8 mouse cellular contexts compared by ENCODE assay signal in genomic region chr19:40271308-40271892, GRCm38 (mm10). TPM values are rescaled to one million over a fixed set of nuclear protein-coding genes. Genes with fewer than 3 reads are reported as not detected.
DNase-seq lines count a peak whose midpoint lies in the region; ATAC-seq and TF ChIP-seq lines count a peak whose summit lies in the region.

Gene Pdlim1 (minus strand): TSS chr19:40271842.

- no peaks in the 10 kb centered on the region for H3K4me1 ChIP-seq in intestine, embryonic 14.5 days (replicated peaks; ENCODE audit: control insufficient read depth, insufficient read depth, low read length)
- H3K4me1 ChIP-seq in liver, embryonic 12.5 days = peaks cover 51% of the 10 kb centered on the region

- peak; percentile 87 for ATAC-seq in intestine, embryonic 14.5 days (replicated peaks; ENCODE audit: low FRiP score, low TSS enrichment, low read depth)
- ATAC-seq in liver, embryonic 12.5 days = peak; percentile 90

- no peaks in the 10 kb centered on the region for H3K9me3 ChIP-seq in intestine, embryonic 14.5 days (ENCODE audit: control insufficient read depth, low read length)
- H3K9me3 ChIP-seq in liver, embryonic 12.5 days (replicated peaks) = no peaks in the 10 kb centered on the region

- H3K79me2 ChIP-seq in myocyte (ENCODE audit: control insufficient read depth, insufficient read depth) = peaks cover 35% of the 10 kb centered on the region

- peak within 1 kb of the TSS; percentile 66 for H3K9ac ChIP-seq in intestine, embryonic 14.5 days (ENCODE audit: low read length)
- peak within 1 kb of the TSS; percentile 65 for H3K9ac ChIP-seq in liver, embryonic 12.5 days

- H3K27ac ChIP-seq in intestine, embryonic 14.5 days (ENCODE audit: low read depth) = peak within 1 kb of the TSS; percentile 27
- H3K27ac ChIP-seq in liver, embryonic 12.5 days = peak within 1 kb of the TSS; percentile 61

- no peaks in the 10 kb centered on the region for H3K36me3 ChIP-seq in intestine, embryonic 14.5 days (ENCODE audit: control insufficient read depth, insufficient read depth, low read length)
- no peaks in the 10 kb centered on the region for H3K36me3 ChIP-seq in liver, embryonic 12.5 days
- peaks cover 4% of the 10 kb centered on the region for H3K36me3 ChIP-seq in myocyte (ENCODE audit: control insufficient read depth, insufficient read depth)

- 0 out of 2 replicates have a peak, but pooled peaks cover 12% of the 10 kb centered on the region for H3K27me3 ChIP-seq in intestine, embryonic 14.5 days (replicated peaks; ENCODE audit: control insufficient read depth, insufficient read depth, low read length)
- H3K27me3 ChIP-seq in liver, embryonic 12.5 days (replicated peaks) = peaks cover 38% of the 10 kb centered on the region
- H3K27me3 ChIP-seq in myocyte (ENCODE audit: control insufficient read depth, insufficient read depth, insufficient read length) = no peaks in the 10 kb centered on the region

- TF ChIP-seq POLR2A in myocyte (IDR thresholded peaks at IDR 0.05; ENCODE audit: insufficient read length, low read depth) = peak; percentile 88

- H3K4me2 ChIP-seq in intestine, embryonic 14.5 days (ENCODE audit: low read length) = peak within 1 kb of the TSS; percentile 91
- peak within 1 kb of the TSS; percentile 92 for H3K4me2 ChIP-seq in liver, embryonic 12.5 days
- H3K4me2 ChIP-seq in myocyte (ENCODE audit: low read depth) = peak within 1 kb of the TSS; percentile 93

- peak within 1 kb of the TSS; percentile 6 for H3ac ChIP-seq in myocyte (ENCODE audit: control insufficient read depth, insufficient read length)

- under 1% methylated on average over 54 of the region's 54 CpGs for WGBS in intestine, embryonic 14.5 days
- under 1% methylated on average over 54 of the region's 54 CpGs for WGBS in liver, embryonic 12.5 days (ENCODE audit: insufficient replicate concordance)

- DNase-seq in layer of hippocampus, adult 8-10 months (ENCODE audit: low spot score in 2 of 2) = no peak
- DNase-seq in layer of hippocampus, postnatal 36 days = no peak
- peak; percentile 20 to 24 for DNase-seq in cerebellum, postnatal 36 days
- DNase-seq in gastrocnemius, postnatal 36 days = peak; percentile 63 to 68
- DNase-seq in intestine, embryonic 14.5 days (ENCODE audit: low spot score) = peak; percentile 89
- DNase-seq in testis, postnatal 10 days (ENCODE audit: low spot score) = peak; percentile 82

- intact Hi-C loops in gastrocnemius, postnatal 36 days (cut with DNase I) = no loop called here

- peak within 1 kb of the TSS; percentile 70 for H3K4me3 ChIP-seq in intestine, embryonic 14.5 days (ENCODE audit: low read depth, low read length)
- H3K4me3 ChIP-seq in liver, embryonic 12.5 days = peak within 1 kb of the TSS; percentile 70
- peak within 1 kb of the TSS; percentile 83 for H3K4me3 ChIP-seq in myocyte

TF ChIP-seq in myocyte, 11 proteins besides CTCF, POLR2A, EP300 and RAD21:
- TF ChIP-seq MYOG (IDR thresholded peaks at IDR 0.05; ENCODE audit: control insufficient read depth in 1 of 3, insufficient read depth in 1 of 3, insufficient read length in 2 of 3, low read depth in 2 of 3) = peak in 2 of 3 experiments; percentile 78 to 84
- peak; percentile 38 for TF ChIP-seq E2F4 (IDR thresholded peaks at IDR 0.05; ENCODE audit: insufficient read depth)
- no peak for TF ChIP-seq CEBPB (IDR thresholded peaks at IDR 0.05; ENCODE audit: insufficient read depth, poor library complexity, severe bottlenecking)
- TF ChIP-seq MYOD1 (IDR thresholded peaks at IDR 0.05; ENCODE audit: control insufficient read depth in 1 of 3, insufficient read length in 2 of 3, low read depth in 2 of 3) = peak in 2 of 3 experiments; percentile 59 to 87
- peak; percentile 77 for TF ChIP-seq POLR2AphosphoS2 (IDR thresholded peaks at IDR 0.05; ENCODE audit: insufficient read length, low read depth)
- no peak for TF ChIP-seq MAX (IDR thresholded peaks at IDR 0.05; ENCODE audit: low read depth)
- TF ChIP-seq REST (IDR thresholded peaks at IDR 0.05; ENCODE audit: insufficient read depth, insufficient read length) = no peak
- TF ChIP-seq TCF12 (IDR thresholded peaks at IDR 0.05; ENCODE audit: insufficient read depth, poor library complexity, severe bottlenecking) = no peak
- TF ChIP-seq USF1 (IDR thresholded peaks at IDR 0.05; ENCODE audit: low read depth) = no peak
- TF ChIP-seq TCF3 (IDR thresholded peaks at IDR 0.05; ENCODE audit: insufficient read length, low read depth) = peak; percentile 19
- TF ChIP-seq SRF (IDR thresholded peaks at IDR 0.05; ENCODE audit: control insufficient read depth, insufficient read length, low read depth) = no peak

RNA-seq across cellular contexts. Expression of gene Pdlim1, which starts in this region (rescaled TPM):
- 10 to 100 TPM; 10.5 to 13.6 (median 13.4) TPM for total RNA-seq in layer of hippocampus, adult 8-10 months (2022)
- 10 to 100 TPM in 1 of 2 experiments, 1 to 10 TPM in 1; 10.0 to 12.1 TPM for total RNA-seq in layer of hippocampus, postnatal 36 days (2021)
- 100 to 1,000 TPM in 1 of 2 experiments, 10 to 100 TPM in 1; 83.7 to 139 TPM for total RNA-seq in gastrocnemius, postnatal 36 days (2021)
- 192 and 200 TPM in 2 replicates for polyA plus RNA-seq in intestine, embryonic 14.5 days (2014; fragmentation: Nextera tagmentation; extraction: Ambion mirVana)
- 78.3 and 82.3 TPM in 2 replicates for polyA plus RNA-seq in liver, embryonic 12.5 days (2016; fragmentation: Nextera tagmentation; extraction: Ambion mirVana)
- 161 TPM for polyA plus RNA-seq in myocyte (2012; fragmentation: generic; extraction: Trizol)

Comparison
In these comparisons a context has a peak if more than half of its experiments do, and no peak if none do; other contexts are left out.
1. RNA of gene Pdlim1 (total RNA-seq): 83.7 to 139 TPM in gastrocnemius, postnatal 36 days; 10.5 to 13.6 TPM in layer of hippocampus, adult 8-10 months and 10.0 to 12.1 TPM in layer of hippocampus, postnatal 36 days; every median in the first group is over 4 times any median in the second.
2. DNase-seq: peak in cerebellum, postnatal 36 days (2 of 2), gastrocnemius, postnatal 36 days (2 of 2), intestine, embryonic 14.5 days (single experiment) and testis, postnatal 10 days (single experiment); none in layer of hippocampus, adult 8-10 months (0 of 2) and layer of hippocampus, postnatal 36 days (0 of 2).
3. Peak in every context shown above with its lines, with median percentiles within 50 percentile points of each other: H3K4me2 ChIP-seq and H3K4me3 ChIP-seq.